Comparison of ENCODE assay signal across 9 mouse cellular contexts in the genomic region with DNA sequence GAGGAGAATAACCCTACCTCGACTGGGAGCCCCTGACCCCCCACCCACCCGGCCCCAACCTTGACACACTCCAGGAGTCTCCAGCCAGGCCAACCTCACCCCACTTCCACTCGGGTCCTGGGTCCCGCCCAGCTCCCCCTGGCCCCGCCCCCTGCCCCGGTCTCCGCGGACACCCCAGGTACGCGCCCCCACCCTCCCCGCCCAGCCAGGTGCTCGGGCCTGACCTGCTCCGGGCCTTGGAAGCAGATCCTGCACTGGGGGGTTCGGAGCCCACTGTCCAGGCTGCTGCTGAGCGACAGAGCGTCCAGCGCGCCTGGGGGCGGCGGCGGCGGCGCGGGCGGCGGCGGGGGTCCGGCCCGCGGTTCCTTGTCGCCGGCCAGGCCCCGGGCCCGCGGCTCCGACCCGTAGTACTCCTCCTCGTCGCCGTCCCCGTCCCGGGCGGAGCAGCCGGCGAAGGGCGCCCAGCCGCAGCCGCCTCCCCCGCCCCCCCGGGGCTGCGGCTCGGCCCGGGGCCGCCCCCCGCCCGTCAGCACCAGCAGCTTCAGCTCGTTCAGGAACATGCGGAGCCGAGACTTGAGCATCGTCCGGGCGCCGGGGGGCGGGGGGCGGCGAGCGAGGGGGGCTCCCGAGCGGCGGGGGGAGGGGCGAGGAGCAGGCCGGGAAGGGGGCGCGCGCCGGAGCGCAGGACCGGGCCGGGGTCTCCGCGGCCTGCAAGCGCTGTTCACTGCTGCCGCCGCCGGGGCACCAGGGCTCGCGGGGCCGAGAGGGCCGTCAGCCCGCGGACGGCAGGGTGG. TPM values are rescaled to one million over a fixed set of nuclear protein-coding genes. Genes with fewer than 3 reads are reported as not detected.
A peak's percentile ranks its signal among the peaks of the same experiment; 100 is the strongest.
DNase-seq lines count a peak whose midpoint lies in the region; ATAC-seq and TF ChIP-seq lines count a peak whose summit lies in the region.
"Had no signal": no experiment of that assay in that cellular context is flagged by ENCODE, and none has a peak within 500 bp of the region (broad histone marks: within the 10 kb centered on the region; RNA-seq: fewer than 3 reads in every experiment).

No protein-coding gene starts in this region.

- peaks cover 5% of the 10 kb centered on the region for H3K4me1 ChIP-seq in heart, adult 2 months (ENCODE audit: control insufficient read depth, insufficient read depth, low read length)
- H3K4me1 ChIP-seq in hindbrain, embryonic 16.5 days (ENCODE audit: control insufficient read depth, insufficient read depth, low read depth, low read length) = peaks cover 23% of the 10 kb centered on the region
- H3K4me1 ChIP-seq in midbrain, embryonic 13.5 days (replicated peaks) = peaks cover 56% of the 10 kb centered on the region

- H3K79me2 ChIP-seq in heart, adult 2 months (replicated peaks; ENCODE audit: control insufficient read depth, insufficient read depth, low read length) = no peaks in the 10 kb centered on the region

- no peak for ATAC-seq in hindbrain, embryonic 16.5 days
- ATAC-seq in midbrain, embryonic 13.5 days = peak; percentile 1; the same call in 1 of the 2 replicates

- intact Hi-C loops in heart, adult 2 months (cut with DNase I) = no loop called here

- no peaks in the 10 kb centered on the region for H3K9me3 ChIP-seq in hindbrain, embryonic 16.5 days (ENCODE audit: control insufficient read depth, low read length)
- H3K9me3 ChIP-seq in midbrain, embryonic 13.5 days = no peaks in the 10 kb centered on the region

- peak overlapping the region; percentile 86 for H3K4me2 ChIP-seq in hindbrain, embryonic 16.5 days (ENCODE audit: low read length)
- H3K4me2 ChIP-seq in midbrain, embryonic 13.5 days (replicated peaks) = peak overlapping the region; percentile 88

- H3K27ac ChIP-seq in heart, adult 2 months = no peak overlapping the region
- peak overlapping the region; percentile 94 for H3K27ac ChIP-seq in hindbrain, embryonic 16.5 days (ENCODE audit: low read depth, low read length)
- peak overlapping the region; percentile 98 for H3K27ac ChIP-seq in midbrain, embryonic 13.5 days
- H3K27ac ChIP-seq: macrophage had no signal

- no peaks in the 10 kb centered on the region for H3K36me3 ChIP-seq in heart, adult 2 months (ENCODE audit: control insufficient read depth, insufficient read depth, low read length)
- peaks cover 23% of the 10 kb centered on the region for H3K36me3 ChIP-seq in hindbrain, embryonic 16.5 days (ENCODE audit: control insufficient read depth, insufficient read depth, low read length)
- peaks cover 33% of the 10 kb centered on the region for H3K36me3 ChIP-seq in midbrain, embryonic 13.5 days

- TF ChIP-seq EP300 in heart, adult 2 months (IDR thresholded peaks at IDR 0.05; ENCODE audit: insufficient read depth, low read depth, low read length) = no peak

- DNase-seq in heart, adult 2 months = no peak
- no peak for DNase-seq in heart, adult 9 months (ENCODE audit: low spot score in 2 of 2)
- DNase-seq in urinary bladder, adult 2 months (ENCODE audit: low spot score) = peak; percentile 31
- no peak for DNase-seq in urinary bladder, postnatal 10 days (ENCODE audit: low spot score)
- no peak for DNase-seq in natural killer cell, adult 2 months (ENCODE audit: low spot score in 2 of 2)
- DNase-seq in lung, postnatal 4 days = no peak

- peak overlapping the region; percentile 66 for H3K4me3 ChIP-seq in heart, adult 2 months
- peak overlapping the region; percentile 81 for H3K4me3 ChIP-seq in hindbrain, embryonic 16.5 days (ENCODE audit: low read length)
- H3K4me3 ChIP-seq in midbrain, embryonic 13.5 days (replicated peaks) = peak overlapping the region; percentile 94

- 1% methylated on average over 73 of the region's 92 CpGs for WGBS in heart, adult 2 months
- WGBS in hindbrain, embryonic 16.5 days = under 1% methylated on average over 67 of the region's 92 CpGs
- under 1% methylated on average over 37 of the region's 92 CpGs for WGBS in midbrain, embryonic 13.5 days

- TF ChIP-seq POLR2A in heart, adult 2 months (IDR thresholded peaks at IDR 0.05; ENCODE audit: insufficient read depth, low read depth, low read length) = no peak

- peak overlapping the region; percentile 72 for H3K9ac ChIP-seq in heart, adult 2 months (ENCODE audit: low read depth, low read length)
- peak overlapping the region; percentile 97 for H3K9ac ChIP-seq in hindbrain, embryonic 16.5 days (ENCODE audit: low read depth, low read length)
- H3K9ac ChIP-seq in midbrain, embryonic 13.5 days (replicated peaks) = peak overlapping the region; percentile 96

- H3K27me3 ChIP-seq in heart, adult 2 months (ENCODE audit: control insufficient read depth, insufficient read depth, low read length) = no peaks in the 10 kb centered on the region
- H3K27me3 ChIP-seq in hindbrain, embryonic 16.5 days (replicated peaks; ENCODE audit: control insufficient read depth, insufficient read depth, low read length) = no peaks in the 10 kb centered on the region
- H3K27me3 ChIP-seq in midbrain, embryonic 13.5 days = no peaks in the 10 kb centered on the region

- TF ChIP-seq CTCF in heart, adult 2 months (IDR thresholded peaks at IDR 0.05) = no peak

RNA-seq across cellular contexts. Expression of a gene that starts 0.6 kb away (rescaled TPM):
- total RNA-seq in heart, adult 2 months (2021) = 1 to 10 TPM; 2.8 to 3.1 TPM
- 2.5 and 2.7 TPM in 2 replicates for polyA plus RNA-seq in heart, adult 2 months (2012; rRNA removed)
- 3.5 and 4.9 TPM in 2 replicates for polyA plus RNA-seq in urinary bladder, adult 2 months (2012; rRNA removed)
- 5.2 and 6.0 TPM in 2 replicates for polyA plus RNA-seq in hindbrain, embryonic 16.5 days (2015; fragmentation: Nextera tagmentation; extraction: Ambion mirVana)
- polyA plus RNA-seq in midbrain, embryonic 13.5 days (2015; fragmentation: Nextera tagmentation; extraction: Ambion mirVana) = 5.6 and 6.4 TPM in 2 replicates

RNA-seq across cellular contexts. Expression of a gene that starts 4.0 kb away (rescaled TPM):
- 10 to 100 TPM; 77.8 to 83.0 TPM for total RNA-seq in heart, adult 2 months (2021)
- 110 and 139 TPM in 2 replicates for polyA plus RNA-seq in heart, adult 2 months (2012; rRNA removed)
- 252 and 268 TPM in 2 replicates for polyA plus RNA-seq in urinary bladder, adult 2 months (2012; rRNA removed)
- polyA plus RNA-seq in hindbrain, embryonic 16.5 days (2015; fragmentation: Nextera tagmentation; extraction: Ambion mirVana) = 669 and 724 TPM in 2 replicates
- 1,636 and 1,639 TPM in 2 replicates for polyA plus RNA-seq in midbrain, embryonic 13.5 days (2015; fragmentation: Nextera tagmentation; extraction: Ambion mirVana)

RNA-seq across cellular contexts. Expression of a gene that starts 10.7 kb away (rescaled TPM):
- 10 to 100 TPM; 39.3 to 51.0 TPM for total RNA-seq in heart, adult 2 months (2021)
- 67.6 and 130 TPM in 2 replicates for polyA plus RNA-seq in heart, adult 2 months (2012; rRNA removed)
- polyA plus RNA-seq in urinary bladder, adult 2 months (2012; rRNA removed) = 79.5 and 81.4 TPM in 2 replicates
- polyA plus RNA-seq in hindbrain, embryonic 16.5 days (2015; fragmentation: Nextera tagmentation; extraction: Ambion mirVana) = 123 TPM in 2 replicates
- polyA plus RNA-seq in midbrain, embryonic 13.5 days (2015; fragmentation: Nextera tagmentation; extraction: Ambion mirVana) = 136 and 138 TPM in 2 replicates

RNA-seq across cellular contexts. Expression of a gene that starts 11.3 kb away (rescaled TPM):
- under 1 TPM in 1 of 2 experiments, not detected in 1; 0.10 TPM for total RNA-seq in heart, adult 2 months (2021)
- polyA plus RNA-seq in heart, adult 2 months (2012; rRNA removed) = 0.12 and 0.35 TPM in 2 replicates
- 0.28 and 0.50 TPM in 2 replicates for polyA plus RNA-seq in urinary bladder, adult 2 months (2012; rRNA removed)
- polyA plus RNA-seq in hindbrain, embryonic 16.5 days (2015; fragmentation: Nextera tagmentation; extraction: Ambion mirVana) = 0.12 and 0.18 TPM in 2 replicates
- 0.08 and 0.14 TPM in 2 replicates for polyA plus RNA-seq in midbrain, embryonic 13.5 days (2015; fragmentation: Nextera tagmentation; extraction: Ambion mirVana)
- polyA plus RNA-seq: macrophage had no signal

RNA-seq across cellular contexts. Expression of a gene that starts 15.7 kb away (rescaled TPM):
- total RNA-seq in heart, adult 2 months (2021) = 1 to 10 TPM; 5.0 to 5.5 TPM
- 2.9 and 4.8 TPM in 2 replicates for polyA plus RNA-seq in heart, adult 2 months (2012; rRNA removed)
- polyA plus RNA-seq in urinary bladder, adult 2 months (2012; rRNA removed) = 2.5 and 5.4 TPM in 2 replicates
- polyA plus RNA-seq in hindbrain, embryonic 16.5 days (2015; fragmentation: Nextera tagmentation; extraction: Ambion mirVana) = 3.4 and 4.2 TPM in 2 replicates
- 2.8 and 3.3 TPM in 2 replicates for polyA plus RNA-seq in midbrain, embryonic 13.5 days (2015; fragmentation: Nextera tagmentation; extraction: Ambion mirVana)
